Mouse (Mus musculus) cerebellum, postnatal 36 days (tissue): ENCODE results near the gene Hyal3.

Source experiments
- DNase-seq, 2 experiments: peaks; one replicate each; pipeline ENCODE4 v3.0.0; 2021 to 2022; ENCODE audit warnings: mixed read lengths in 2 of 2

Hyal3 gene

GRCm38 (mm10) chr9:107635279-107636028, 54.8 kb downstream of the Hyal3 start, which contains the start of gene Gnai2:
Gnai2 (minus strand) TSS chr9:107635367.
- peak; percentile 89 to 93 for DNase-seq
